Mouse (Mus musculus) natural killer cell, adult 2 months (primary cell): ENCODE data around the gene Gm12166.

Experiments used
- DNase-seq, 2 experiments: peaks; one replicate each; pipeline ENCODE4 v3.0.0; 2022; ENCODE audit warnings: low spot score in 2 of 2

Gene Gm12166

GRCm38 (mm10) chr11:46052105-46052659 is at the start of gene Gm12166:
Gene Gm12166 (minus strand): TSS chr11:46052321.
- DNase-seq = peak in 1 of 2 experiments; percentile 50

- DNase-seq = no peak
Observed at GRCm38 (mm10) chr11:46097062-46097461, 44.9 kb upstream of the Gm12166 start.

- DNase-seq = no peak
Observed at GRCm38 (mm10) chr11:46096265-46096649, 44.1 kb upstream of the Gm12166 start.

- no peak for DNase-seq
Observed at GRCm38 (mm10) chr11:46095477-46096264, 43.5 kb upstream of the Gm12166 start.

GRCm38 (mm10) chr11:46092121-46092520 is 40.0 kb upstream of the Gm12166 start:
- DNase-seq = no peak

- no peak for DNase-seq
Observed at GRCm38 (mm10) chr11:46090951-46091667, 39.0 kb upstream of the Gm12166 start.

- peak in 1 of 2 experiments; percentile 16 for DNase-seq
Observed at GRCm38 (mm10) chr11:46090036-46090725, 38.1 kb upstream of the Gm12166 start.

- no peak for DNase-seq
Observed at GRCm38 (mm10) chr11:46089081-46089713, 37.1 kb upstream of the Gm12166 start.

GRCm38 (mm10) chr11:46086446-46086845 is 34.3 kb upstream of the Gm12166 start:
- DNase-seq = no peak

GRCm38 (mm10) chr11:46085398-46086163 is 33.5 kb upstream of the Gm12166 start:
- no peak for DNase-seq

GRCm38 (mm10) chr11:46084568-46084967 is 32.4 kb upstream of the Gm12166 start:
- no peak for DNase-seq

- DNase-seq = no peak
Observed at GRCm38 (mm10) chr11:46083835-46084444, 31.8 kb upstream of the Gm12166 start.

- no peak for DNase-seq
Observed at GRCm38 (mm10) chr11:46083405-46083804, 31.3 kb upstream of the Gm12166 start.

- DNase-seq = no peak
Observed at GRCm38 (mm10) chr11:46081075-46081474, 29.0 kb upstream of the Gm12166 start.

GRCm38 (mm10) chr11:46077732-46078375 is 25.7 kb upstream of the Gm12166 start:
- DNase-seq = no peak

GRCm38 (mm10) chr11:46077304-46077703 is 25.2 kb upstream of the Gm12166 start:
- no peak for DNase-seq

- DNase-seq = no peak
Observed at GRCm38 (mm10) chr11:46076442-46077158, 24.5 kb upstream of the Gm12166 start.

- no peak for DNase-seq
Observed at GRCm38 (mm10) chr11:46075507-46075906, 23.4 kb upstream of the Gm12166 start.
